Mouse (Mus musculus): ENCODE data around the gene Krtap28-13. TPM values are rescaled to one million over a fixed set of nuclear protein-coding genes. Genes with fewer than 3 reads are reported as not detected.

Gene Krtap28-13
- polyA plus RNA-seq, 1 experiment from 2014 or later = not detected

DNA sequence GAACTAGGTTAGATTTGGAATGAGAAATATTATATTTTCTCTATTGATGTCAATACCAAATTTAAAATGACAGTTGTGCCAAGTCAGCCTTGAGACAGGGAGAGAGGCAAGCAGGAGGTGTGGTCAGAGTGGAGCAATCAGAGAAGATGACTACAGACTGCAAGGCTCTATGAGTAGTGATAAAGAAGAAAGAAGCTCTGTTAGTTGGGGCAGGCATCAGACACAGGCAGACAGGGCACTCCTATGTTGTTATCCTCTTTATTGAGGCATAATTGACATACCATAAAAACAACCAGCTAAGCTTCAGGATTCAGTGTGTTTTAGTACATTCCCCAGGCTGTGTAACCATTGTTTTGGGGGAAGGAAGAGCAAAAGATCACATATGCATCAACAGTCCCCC, 50.3 kb downstream of the Krtap28-13 start:
- Histone ChIP-seq H3K36me3 (ENCODE audit: control insufficient read depth, insufficient read depth, low read length) (no peaks in the 10 kb centered on the region), H3K9me3 (ENCODE audit: control insufficient read depth, low read length) (no peaks in the 10 kb centered on the region), H3K4me3 (ENCODE audit: control insufficient read depth in 1 of 2, insufficient read depth in 1 of 2, low read depth in 1 of 2, low read length in 2 of 2) (no peak overlapping the region), H3K9ac (ENCODE audit: low read length) (no peak overlapping the region), H3K27me3 (ENCODE audit: control insufficient read depth, insufficient read depth, low read length) (no peaks in the 10 kb centered on the region), H3K4me1 (ENCODE audit: control insufficient read depth in 2 of 2, insufficient read depth in 2 of 2, low read length in 2 of 2) (no peaks in the 10 kb centered on the region), H3K27ac (replicated peaks in 1 of 2; ENCODE audit: control insufficient read depth in 1 of 2, insufficient read depth in 1 of 2, low read depth in 2 of 2, low read length in 2 of 2) (no peak overlapping the region), H3K4me2 (ENCODE audit: low read length) (no peak overlapping the region)
- no peak for ATAC-seq (ENCODE audit: insufficient number of reproducible peaks, insufficient read depth, low FRiP score, low read depth)

Other genes starting within 250 kb of the Krtap28-13 start
- gene Agfg1, start 221.4 kb upstream of the Krtap28-13 start, polyA plus RNA-seq (2014; fragmentation: Nextera tagmentation; extraction: Ambion mirVana) = 38.6 and 44.6 TPM in 2 replicates
- not detected in 2 replicates for gene A030005L19Rik, start 147.6 kb upstream of the Krtap28-13 start, polyA plus RNA-seq (2014; fragmentation: Nextera tagmentation; extraction: Ambion mirVana)
- gene A030014E15Rik, start 136.0 kb upstream of the Krtap28-13 start, polyA plus RNA-seq (2014; fragmentation: Nextera tagmentation; extraction: Ambion mirVana) = not detected in 2 replicates
- not detected in 2 replicates for gene Gm6217, start 129.5 kb upstream of the Krtap28-13 start, polyA plus RNA-seq (2014; fragmentation: Nextera tagmentation; extraction: Ambion mirVana)
- gene A030003K21Rik, start 117.5 kb upstream of the Krtap28-13 start, polyA plus RNA-seq (2014; fragmentation: Nextera tagmentation; extraction: Ambion mirVana) = not detected in 2 replicates
- not detected in 2 replicates for gene Gm7544, start 104.9 kb upstream of the Krtap28-13 start, polyA plus RNA-seq (2014; fragmentation: Nextera tagmentation; extraction: Ambion mirVana)
- not detected in 2 replicates for gene Gm47955, start 100.6 kb upstream of the Krtap28-13 start, polyA plus RNA-seq (2014; fragmentation: Nextera tagmentation; extraction: Ambion mirVana)
- gene Gm47959, start 60.4 kb upstream of the Krtap28-13 start, polyA plus RNA-seq (2014; fragmentation: Nextera tagmentation; extraction: Ambion mirVana) = not detected in 2 replicates
- gene Slc19a3, start 22.5 kb upstream of the Krtap28-13 start, polyA plus RNA-seq (2014; fragmentation: Nextera tagmentation; extraction: Ambion mirVana) = 2.4 and 2.7 TPM in 2 replicates
- gene Krtap28-10, start 18.4 kb upstream of the Krtap28-13 start, polyA plus RNA-seq (2014; fragmentation: Nextera tagmentation; extraction: Ambion mirVana) = not detected in 2 replicates
- not detected in 2 replicates for gene Gm47969, start 16.0 kb upstream of the Krtap28-13 start, polyA plus RNA-seq (2014; fragmentation: Nextera tagmentation; extraction: Ambion mirVana)
- not detected in 2 replicates for gene A030005K14Rik, start 1.6 kb upstream of the Krtap28-13 start, polyA plus RNA-seq (2014; fragmentation: Nextera tagmentation; extraction: Ambion mirVana)
- gene Ccl20, start 55.8 kb downstream of the Krtap28-13 start, polyA plus RNA-seq (2014; fragmentation: Nextera tagmentation; extraction: Ambion mirVana) = 0.36 TPM in 1 of 2 replicates, not detected in the other
- 0.20 TPM in 1 of 2 replicates, not detected in the other for gene Daw1, start 98.8 kb downstream of the Krtap28-13 start, polyA plus RNA-seq (2014; fragmentation: Nextera tagmentation; extraction: Ambion mirVana)

Data from heart, embryonic 14.5 days (tissue).